Comparison of ENCODE assay signal across 9 mouse cellular contexts in genomic region chr11:75912944-75913657, GRCm38 (mm10). TPM values are rescaled to one million over a fixed set of nuclear protein-coding genes. Genes with fewer than 3 reads are reported as not detected.
DNase-seq lines count a peak whose midpoint lies in the region; ATAC-seq and TF ChIP-seq lines count a peak whose summit lies in the region.
"Had no signal": no experiment of that assay in that cellular context is flagged by ENCODE, and none has a peak within 500 bp of the region (broad histone marks: within the 10 kb centered on the region; RNA-seq: fewer than 3 reads in every experiment).

No protein-coding gene starts in this region.

- no peaks in the 10 kb centered on the region for H3K9me3 ChIP-seq in midbrain, embryonic 14.5 days (ENCODE audit: control insufficient read depth, low read length)
- H3K9me3 ChIP-seq in midbrain, embryonic 16.5 days (replicated peaks; ENCODE audit: control insufficient read depth, low read length, poor library complexity, severe bottlenecking): no peaks in the 10 kb centered on the region
- H3K9me3 ChIP-seq: neural tube, embryonic 13.5 days had no signal

- no peak overlapping the region for H3K27ac ChIP-seq in midbrain, embryonic 14.5 days (replicated peaks; ENCODE audit: low read depth, low read length)
- H3K27ac ChIP-seq in midbrain, embryonic 16.5 days (ENCODE audit: low read length): no peak overlapping the region
- H3K27ac ChIP-seq in embryonic fibroblast, embryonic 13.5 days (ENCODE audit: insufficient read depth, low read length): no peak overlapping the region
- H3K27ac ChIP-seq: neural tube, embryonic 13.5 days had no signal

- TF ChIP-seq POLR2A in embryonic fibroblast, embryonic 13.5 days (IDR thresholded peaks at IDR 0.05; ENCODE audit: low read depth, low read length): no peak
- TF ChIP-seq POLR2A in lung, adult 2 months (IDR thresholded peaks at IDR 0.05; ENCODE audit: borderline replicate concordance, extremely low read depth, low read depth, low read length): no peak

- no peak for ATAC-seq in midbrain, embryonic 14.5 days (ENCODE audit: low FRiP score, low TSS enrichment)
- ATAC-seq in midbrain, embryonic 16.5 days: no peak

- DNase-seq in midbrain, embryonic 14.5 days: peak; percentile 74
- DNase-seq in adrenal gland, adult 8-10 months: peak; percentile 51
- DNase-seq in induced T-regulatory cell, adult 2 months (ENCODE audit: low read depth): peak; percentile 79
- peak; percentile 73 for DNase-seq in lung, adult 2 months
- DNase-seq in spleen, adult 12 weeks (ENCODE audit: low spot score): peak; percentile 43
- no peak for DNase-seq in right cerebral cortex, postnatal 36 days (ENCODE audit: low spot score in 2 of 2)

- no peaks in the 10 kb centered on the region for H3K4me1 ChIP-seq in midbrain, embryonic 14.5 days (ENCODE audit: control insufficient read depth, insufficient read depth, low read length)
- H3K4me1 ChIP-seq in midbrain, embryonic 16.5 days (ENCODE audit: control insufficient read depth, insufficient read depth, low read length): no peaks in the 10 kb centered on the region
- H3K4me1 ChIP-seq in embryonic fibroblast, embryonic 13.5 days (ENCODE audit: control insufficient read depth, insufficient read depth, low read length): no peaks in the 10 kb centered on the region
- H3K4me1 ChIP-seq in lung, adult 2 months (ENCODE audit: control insufficient read depth, insufficient read depth, low read length): peaks cover 3% of the 10 kb centered on the region; the same call in 1 of the 2 replicates
- H3K4me1 ChIP-seq: neural tube, embryonic 13.5 days had no signal

- no peaks in the 10 kb centered on the region for H3K27me3 ChIP-seq in midbrain, embryonic 14.5 days (ENCODE audit: control insufficient read depth, insufficient read depth, low read length)
- H3K27me3 ChIP-seq in midbrain, embryonic 16.5 days (ENCODE audit: control insufficient read depth, insufficient read depth, low read depth, low read length): no peaks in the 10 kb centered on the region
- H3K27me3 ChIP-seq: neural tube, embryonic 13.5 days had no signal

- H3K4me2 ChIP-seq in midbrain, embryonic 14.5 days (ENCODE audit: low read length): no peak overlapping the region
- H3K4me2 ChIP-seq in midbrain, embryonic 16.5 days (ENCODE audit: low read length): no peak overlapping the region
- H3K4me2 ChIP-seq: neural tube, embryonic 13.5 days had no signal

- 60% methylated on average over 10 of the region's 10 CpGs for WGBS in midbrain, embryonic 14.5 days
- WGBS in midbrain, embryonic 16.5 days: 54% methylated on average over 10 of the region's 10 CpGs
- 44% methylated on average over 10 of the region's 10 CpGs for WGBS in lung, adult 2 months

- no peak overlapping the region for H3K4me3 ChIP-seq in midbrain, embryonic 14.5 days (replicated peaks; ENCODE audit: low read depth, low read length)
- no peak overlapping the region for H3K4me3 ChIP-seq in midbrain, embryonic 16.5 days (ENCODE audit: low read depth, low read length)
- H3K4me3 ChIP-seq in embryonic fibroblast, embryonic 13.5 days (ENCODE audit: insufficient read depth, low read length): no peak overlapping the region
- no peak overlapping the region for H3K4me3 ChIP-seq in lung, adult 2 months (replicated peaks; ENCODE audit: extremely low read depth, low read depth, low read length)
- H3K4me3 ChIP-seq: neural tube, embryonic 13.5 days had no signal

- no peaks in the 10 kb centered on the region for H3K36me3 ChIP-seq in midbrain, embryonic 14.5 days (ENCODE audit: control insufficient read depth, insufficient read depth, low read length)
- H3K36me3 ChIP-seq in midbrain, embryonic 16.5 days (ENCODE audit: control insufficient read depth, insufficient read depth, low read length): no peaks in the 10 kb centered on the region
- H3K36me3 ChIP-seq: neural tube, embryonic 13.5 days had no signal

- TF ChIP-seq CTCF in embryonic fibroblast, embryonic 13.5 days (IDR thresholded peaks at IDR 0.05; ENCODE audit: borderline replicate concordance, insufficient read depth, low read length): peak; percentile 77
- peak; percentile 91 for TF ChIP-seq CTCF in lung, adult 2 months (IDR thresholded peaks at IDR 0.05; ENCODE audit: insufficient read depth, low read length)

- no peak overlapping the region for H3K9ac ChIP-seq in midbrain, embryonic 14.5 days (replicated peaks; ENCODE audit: low read length)
- H3K9ac ChIP-seq in midbrain, embryonic 16.5 days (ENCODE audit: low read depth, low read length): no peak overlapping the region
- H3K9ac ChIP-seq: neural tube, embryonic 13.5 days had no signal

RNA-seq across cellular contexts. Expression of gene Rph3al, which starts 25.1 kb away (rescaled TPM):
- 1.6 and 2.3 TPM in 2 replicates for polyA plus RNA-seq in midbrain, embryonic 14.5 days (2014; fragmentation: Nextera tagmentation; extraction: Ambion mirVana)
- polyA plus RNA-seq in midbrain, embryonic 16.5 days (2015; fragmentation: Nextera tagmentation; extraction: Ambion mirVana): 3.4 and 4.9 TPM in 2 replicates
- total RNA-seq in adrenal gland, adult 8-10 months (2022): 10 to 100 TPM; 19.9 to 31.2 (median 21.9) TPM
- 0.47 and 0.82 TPM in 2 replicates for polyA plus RNA-seq in embryonic fibroblast, embryonic 13.5 days (2011; ENCODE audit: insufficient read length, low read depth, missing spikeins)
- 15.5 and 17.7 TPM in 2 replicates for polyA plus RNA-seq in lung, adult 2 months (2012; rRNA removed)

Comparison
In these comparisons a context has a peak if more than half of its experiments do, and no peak if none do; other contexts are left out.
1. DNase-seq: peak in midbrain, embryonic 14.5 days (single experiment), adrenal gland, adult 8-10 months (single experiment), induced T-regulatory cell, adult 2 months (single experiment), lung, adult 2 months (single experiment) and spleen, adult 12 weeks (single experiment); none in right cerebral cortex, postnatal 36 days (0 of 2).